Mouse (Mus musculus) midbrain, postnatal 0 days (tissue): Measurements from ENCODE around the gene Sdk1. TPM values are rescaled to one million over a fixed set of nuclear protein-coding genes. Genes with fewer than 3 reads are reported as not detected.

Source experiments
- ATAC-seq: fragments of 200-750 bp; cut with Nextera tagmentation; 2 replicates; pipeline ENCODE4 v1.8.0; 2017; ENCODE audit warnings: moderate number of reproducible peaks, mild to moderate bottlenecking, moderate TSS enrichment, moderate library complexity; ENCODE audit not compliant: low FRiP score
- DNase-seq: peaks from one replicate; pipeline ENCODE4 v3.0.0-alpha.2; 2015; ENCODE audit warnings: low spot score
- H3K27ac ChIP-seq: fragments of 300-500 bp; sonication (generic); 2 replicates; pipeline ENCODE4 v1.5.1; 2014; ENCODE audit warnings: low read depth, mild to moderate bottlenecking, low read length, mixed read lengths
- H3K27me3 ChIP-seq: fragments of 300-500 bp; sonication (generic); 2 replicates; pipeline ENCODE4 v1.6.1; 2014; ENCODE audit warnings: low read length, control low read depth, mixed read lengths; ENCODE audit not compliant: insufficient read depth
- H3K36me3 ChIP-seq: fragments of 300-500 bp; sonication (generic); 2 replicates; pipeline ENCODE4 v1.6.1; 2014; ENCODE audit warnings: low read length, control low read depth, mixed read lengths; ENCODE audit not compliant: insufficient read depth
- H3K4me1 ChIP-seq: fragments of 300-500 bp; sonication (generic); 2 replicates; pipeline ENCODE4 v1.6.1; 2014; ENCODE audit warnings: mild to moderate bottlenecking, control low read depth, antibody characterized with exemption, low read length, mixed read lengths; ENCODE audit not compliant: insufficient read depth
- H3K4me2 ChIP-seq: fragments of 300-500 bp; sonication (generic); 2 replicates; pipeline ENCODE4 v1.6.1; 2014; ENCODE audit warnings: low read depth, mild to moderate bottlenecking, low read length, mixed read lengths; ENCODE audit not compliant: poor library complexity, severe bottlenecking
- H3K4me3 ChIP-seq: fragments of 300-500 bp; sonication (generic); 2 replicates; pipeline ENCODE4 v1.5.1; 2014; ENCODE audit warnings: low read depth, mild to moderate bottlenecking, low read length, moderate library complexity
- H3K9ac ChIP-seq: fragments of 300-500 bp; sonication (generic); replicated peaks from 2 replicates; pipeline ENCODE4 v1.6.1; 2014; ENCODE audit warnings: mild to moderate bottlenecking, low read length, moderate library complexity, mixed read lengths; ENCODE audit not compliant: poor library complexity, severe bottlenecking
- H3K9me3 ChIP-seq: fragments of 300-500 bp; sonication (generic); 2 replicates; pipeline ENCODE4 v1.6.1; 2016; ENCODE audit warnings: low read length, control low read depth
- CTCF ChIP-seq: IDR thresholded peaks from 2 replicates; pipeline ENCODE4 v1.5.1; 2016; ENCODE audit warnings: antibody characterized with exemption, mild to moderate bottlenecking
- WGBS: fragments of 180-500 bp; shearing (Covaris S2); extraction: QIAGEN DNeasy Blood & Tissue Kit; methylation state at CpG from one replicate; pipeline ENCODE4 v1.1.7; 2014; 5-methylcytosine and 5-hydroxymethylcytosine counted together
- polyA plus RNA-seq: library from polyadenylated mRNA; unstranded; fragments of >200 nt; fragmentation: Nextera tagmentation; extraction: Ambion mirVana; gene quantifications from 2 replicates; pipeline ENCODE4 v1.2.1, GENCODE M21; 2015
- total RNA-seq: library from RNA; depleted of rRNA; stranded (reverse); fragments of >200 nt; gene quantifications from 2 replicates; pipeline ENCODE4 v1.2.3, GENCODE M21; 2014

Sdk1 gene
- total and polyA plus RNA-seq, 2 experiments from 2014 or later: 2.6 to 26.7 TPM

GRCm38 (mm10) chr5:141560325-141560724, 319.0 kb downstream of the Sdk1 start:
- Histone ChIP-seq H3K4me3 (no peak overlapping the region), H3K4me2 (no peak overlapping the region), H3K27me3 (no peaks in the 10 kb centered on the region), H3K9ac (no peak overlapping the region), H3K27ac (no peak overlapping the region), H3K4me1 (no peaks in the 10 kb centered on the region), H3K9me3 (no peaks in the 10 kb centered on the region), H3K36me3 (no peaks in the 10 kb centered on the region)
- 67% methylated on average over 5 of the region's 5 CpGs for WGBS
- no peak for ATAC-seq
- TF ChIP-seq CTCF: no peak
- DNase-seq: no peak

GRCm38 (mm10) chr5:141561989-141562560, 320.8 kb downstream of the Sdk1 start:
- no peak overlapping the region for H3K4me2 ChIP-seq
- TF ChIP-seq CTCF: no peak
- no peaks in the 10 kb centered on the region for H3K4me1 ChIP-seq
- no peak overlapping the region for H3K27ac ChIP-seq
- H3K4me3 ChIP-seq: no peak overlapping the region
- no peaks in the 10 kb centered on the region for H3K27me3 ChIP-seq
- H3K9me3 ChIP-seq: no peaks in the 10 kb centered on the region
- no peak overlapping the region for H3K9ac ChIP-seq
- no peak for ATAC-seq
- WGBS: 55% methylated on average over 3 of the region's 3 CpGs
- H3K36me3 ChIP-seq: no peaks in the 10 kb centered on the region
- DNase-seq: no peak

- Histone ChIP-seq H3K4me2 (no peak overlapping the region), H3K9me3 (no peaks in the 10 kb centered on the region), H3K4me3 (no peak overlapping the region), H3K27ac (no peak overlapping the region), H3K4me1 (no peaks in the 10 kb centered on the region), H3K36me3 (no peaks in the 10 kb centered on the region), H3K9ac (no peak overlapping the region), H3K27me3 (no peaks in the 10 kb centered on the region)
- no peak for ATAC-seq
- TF ChIP-seq CTCF: peak; percentile 25; the same call in 1 of the 2 replicates
- DNase-seq: no peak
- WGBS: 82% methylated on average over 5 of the region's 5 CpGs
These were observed 322.9 kb downstream of the Sdk1 start for GRCm38 (mm10) chr5:141564197-141564596.

- no peak for ATAC-seq
- 62% methylated on average over 2 of the region's 2 CpGs for WGBS
These were observed 326.8 kb downstream of the Sdk1 start for GRCm38 (mm10) chr5:141568106-141568505.

GRCm38 (mm10) chr5:141570442-141570841, 329.2 kb downstream of the Sdk1 start:
- Histone ChIP-seq H3K27ac (no peak overlapping the region), H3K9ac (no peak overlapping the region), H3K4me2 (no peak overlapping the region), H3K27me3 (no peaks in the 10 kb centered on the region), H3K4me1 (no peaks in the 10 kb centered on the region), H3K4me3 (no peak overlapping the region), H3K36me3 (no peaks in the 10 kb centered on the region), H3K9me3 (no peaks in the 10 kb centered on the region)
- peak; percentile 79 for DNase-seq
- no peak for TF ChIP-seq CTCF
- no peak for ATAC-seq
- WGBS: 34% methylated on average over 6 of the region's 6 CpGs

More at GRCm38 (mm10) chr5:141568106-141568505, 326.8 kb downstream of the Sdk1 start:
- DNase-seq: peak; percentile 39
- no peak for TF ChIP-seq CTCF
- Histone ChIP-seq H3K4me2 (no peak overlapping the region), H3K36me3 (no peaks in the 10 kb centered on the region), H3K9me3 (no peaks in the 10 kb centered on the region), H3K9ac (no peak overlapping the region), H3K4me1 (no peaks in the 10 kb centered on the region), H3K27ac (no peak overlapping the region), H3K27me3 (no peaks in the 10 kb centered on the region), H3K4me3 (no peak overlapping the region)

GRCm38 (mm10) chr5:141574263-141574662, 333.0 kb downstream of the Sdk1 start:
- Histone ChIP-seq H3K36me3 (no peaks in the 10 kb centered on the region), H3K27ac (no peak overlapping the region), H3K4me3 (no peak overlapping the region), H3K4me1 (no peaks in the 10 kb centered on the region), H3K9ac (no peak overlapping the region), H3K4me2 (no peak overlapping the region), H3K9me3 (no peaks in the 10 kb centered on the region), H3K27me3 (no peaks in the 10 kb centered on the region)
- WGBS: 56% methylated on average over 1 of the region's 1 CpGs
- DNase-seq (peak; percentile 79), ATAC-seq (no peak)
- TF ChIP-seq CTCF: no peak
